Mouse (Mus musculus) gastrocnemius, postnatal 10 days (tissue): ENCODE data around the gene 9030025P20Rik. TPM values are rescaled to one million over a fixed set of nuclear protein-coding genes. Genes with fewer than 3 reads are reported as not detected.
"Not testable (repeated sequence)": the region's sequence is repeated elsewhere in the genome, so short reads cannot be mapped to it uniquely, and the experiment has no call there.

ENCODE experiments used
- DNase-seq: peaks from one replicate; pipeline ENCODE4 v3.0.0; 2021; ENCODE audit warnings: mixed read lengths
- total RNA-seq, 2 experiments: library from RNA; stranded (reverse); gene quantifications; 2 replicates each; pipeline ENCODE4 v1.2.3; 2021

9030025P20Rik gene
- total RNA-seq, 2 experiments from 2014 or later: 2.1 to 4.9 TPM

DNA sequence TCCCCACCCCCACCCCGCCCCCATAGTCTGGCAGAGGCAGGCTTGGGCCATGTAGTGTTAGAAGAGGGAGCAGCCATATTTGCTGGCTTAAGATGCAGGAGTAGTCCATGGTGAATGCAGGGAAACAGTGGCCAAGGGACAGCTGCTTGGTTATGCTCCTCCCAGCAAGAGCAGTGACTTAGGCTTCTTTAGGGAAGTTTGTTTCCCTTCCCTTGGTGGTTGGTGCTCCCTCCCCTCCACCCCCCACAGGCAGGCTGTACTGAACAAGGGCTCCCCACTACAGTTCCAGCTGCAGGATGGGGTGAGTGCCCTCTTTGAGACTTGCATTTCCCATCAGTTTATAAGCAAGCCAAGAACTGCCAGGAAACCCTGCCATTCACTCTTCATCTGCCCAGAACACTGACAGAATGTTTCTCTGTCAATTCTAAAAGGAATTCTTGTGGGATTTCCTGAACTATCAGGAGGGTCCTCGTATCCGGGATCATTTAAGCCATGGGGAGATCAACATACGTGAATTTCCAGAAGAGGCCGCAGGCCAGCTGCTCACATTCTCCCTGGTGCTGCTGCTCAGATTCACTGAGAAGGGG lies 11.9 kb downstream of the 9030025P20Rik start:
- not testable (repeated sequence) for DNase-seq

DNA sequence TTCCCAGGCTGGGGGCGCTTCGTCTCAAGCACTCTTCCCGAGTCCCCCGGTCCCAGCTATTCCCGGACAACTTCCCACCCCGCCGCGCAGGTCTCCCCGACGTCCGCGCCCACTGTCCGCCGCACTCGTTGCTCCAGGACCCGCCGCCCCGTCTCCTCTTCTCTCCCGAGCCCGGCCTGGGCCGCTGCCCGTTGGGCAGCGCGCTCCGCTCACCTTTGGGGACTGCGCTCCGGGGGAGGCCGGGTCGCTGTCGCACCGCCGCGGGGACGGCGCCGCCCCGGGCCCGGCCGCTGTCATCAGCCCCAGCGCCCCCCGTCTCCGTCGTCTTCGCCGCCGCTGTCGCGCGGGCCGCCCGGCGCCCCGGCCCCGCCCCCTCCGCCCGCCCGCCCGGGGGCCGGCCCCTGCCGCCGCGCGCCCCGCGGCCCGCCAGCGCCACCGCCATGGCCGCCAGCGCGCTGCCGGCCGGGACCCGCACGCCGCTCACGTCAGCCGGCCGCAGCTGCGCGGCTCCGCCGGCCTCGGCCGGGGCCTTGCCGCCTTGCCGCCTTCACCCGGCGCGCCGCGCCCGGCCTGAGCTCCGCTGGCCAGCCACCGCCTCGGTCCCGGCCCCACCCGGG lies 14.4 kb downstream of the 9030025P20Rik start:
- DNase-seq: not testable (repeated sequence)

DNA sequence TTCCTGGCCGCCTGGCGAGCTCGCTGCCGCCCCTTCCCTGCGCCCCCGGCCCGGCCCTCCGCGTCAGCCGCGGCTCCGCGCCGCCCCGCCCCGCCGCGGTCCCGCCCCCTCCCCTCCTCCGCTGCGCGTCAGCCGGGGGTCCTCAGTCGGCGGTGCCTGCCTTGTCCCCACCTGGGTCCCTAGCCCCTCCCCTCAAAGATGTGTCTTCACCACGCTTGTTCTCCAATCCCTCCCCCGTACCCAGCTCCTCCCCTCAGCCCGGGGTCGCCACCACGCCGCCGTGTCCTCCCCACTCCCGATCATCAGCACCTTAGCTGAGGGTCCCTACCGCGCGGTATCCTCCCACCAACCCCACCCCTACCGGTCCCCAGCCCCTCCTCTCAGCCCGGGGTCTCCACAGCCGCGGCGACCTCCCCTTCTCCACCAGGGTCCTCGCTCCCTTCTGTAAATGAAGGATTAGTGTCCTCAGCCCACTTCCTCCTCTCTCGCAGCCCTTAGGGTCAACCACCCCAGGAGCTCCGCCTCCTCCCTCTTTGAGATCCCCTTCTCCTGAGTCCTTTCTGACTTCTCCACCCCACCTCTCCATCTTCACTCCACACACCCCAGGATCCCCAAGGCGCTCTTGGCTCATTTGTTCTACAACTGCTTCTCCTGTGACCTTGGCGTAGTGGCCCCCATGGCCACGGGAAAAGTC lies 15.0 kb downstream of the 9030025P20Rik start:
- not testable (repeated sequence) for DNase-seq

DNA sequence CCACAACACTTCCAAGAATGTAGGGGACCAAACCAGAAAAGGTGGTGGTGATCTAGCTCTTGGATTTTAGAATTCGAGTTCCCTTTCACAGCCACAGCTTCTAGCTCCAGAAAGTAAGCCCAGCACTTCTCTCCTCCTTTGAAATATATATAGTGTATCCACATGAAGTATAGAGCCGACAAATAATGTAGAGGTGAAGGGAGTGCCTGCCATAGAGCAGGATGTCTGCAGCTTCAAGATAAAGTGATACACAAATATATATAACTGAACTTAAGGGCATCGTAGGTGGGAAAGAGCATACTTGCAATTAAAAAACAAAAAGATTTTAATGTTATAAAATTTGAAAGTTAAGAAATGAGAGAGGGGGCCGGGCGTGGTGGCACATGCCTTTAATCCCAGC lies 15.9 kb downstream of the 9030025P20Rik start:
- DNase-seq: not testable (repeated sequence)

DNA sequence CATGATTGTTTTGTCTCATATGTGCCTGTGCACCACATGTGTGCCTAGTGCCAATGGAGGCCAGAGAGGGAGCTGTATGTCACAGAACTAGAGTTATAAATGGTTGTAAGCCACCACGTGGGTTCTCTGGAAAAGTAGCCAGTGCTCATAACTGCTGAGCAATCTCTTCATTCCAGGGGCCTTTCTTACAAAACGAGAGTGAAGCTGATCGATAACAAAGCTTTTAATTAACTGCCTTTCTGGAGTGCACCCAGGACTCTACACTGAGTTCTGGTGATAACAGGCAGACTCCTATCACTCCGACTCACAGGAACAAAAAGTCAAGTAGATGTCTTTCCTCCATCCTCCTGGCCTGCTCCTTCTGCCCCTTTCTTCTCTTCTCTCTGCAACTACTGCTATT lies 21.8 kb downstream of the 9030025P20Rik start:
- DNase-seq: not testable (repeated sequence)

DNA sequence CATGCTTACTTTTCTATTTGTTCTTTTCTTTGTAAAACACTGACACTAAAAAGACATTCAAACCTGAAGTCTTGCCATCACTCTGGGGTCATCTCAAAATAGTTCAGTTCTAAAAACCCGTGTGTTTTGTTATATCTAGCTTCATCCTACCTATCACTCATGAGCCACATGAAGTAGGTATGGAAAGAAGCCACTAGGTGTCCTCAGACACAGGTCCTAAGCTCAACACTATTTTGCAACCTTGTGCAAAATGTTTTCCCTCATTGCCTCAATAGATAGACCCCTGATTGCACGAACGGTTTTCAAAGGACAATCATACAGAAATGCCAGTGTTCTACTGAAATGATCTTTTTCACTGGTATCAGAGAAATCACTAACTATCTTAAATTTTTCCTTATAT lies 30.8 kb downstream of the 9030025P20Rik start:
- not testable (repeated sequence) for DNase-seq

DNA sequence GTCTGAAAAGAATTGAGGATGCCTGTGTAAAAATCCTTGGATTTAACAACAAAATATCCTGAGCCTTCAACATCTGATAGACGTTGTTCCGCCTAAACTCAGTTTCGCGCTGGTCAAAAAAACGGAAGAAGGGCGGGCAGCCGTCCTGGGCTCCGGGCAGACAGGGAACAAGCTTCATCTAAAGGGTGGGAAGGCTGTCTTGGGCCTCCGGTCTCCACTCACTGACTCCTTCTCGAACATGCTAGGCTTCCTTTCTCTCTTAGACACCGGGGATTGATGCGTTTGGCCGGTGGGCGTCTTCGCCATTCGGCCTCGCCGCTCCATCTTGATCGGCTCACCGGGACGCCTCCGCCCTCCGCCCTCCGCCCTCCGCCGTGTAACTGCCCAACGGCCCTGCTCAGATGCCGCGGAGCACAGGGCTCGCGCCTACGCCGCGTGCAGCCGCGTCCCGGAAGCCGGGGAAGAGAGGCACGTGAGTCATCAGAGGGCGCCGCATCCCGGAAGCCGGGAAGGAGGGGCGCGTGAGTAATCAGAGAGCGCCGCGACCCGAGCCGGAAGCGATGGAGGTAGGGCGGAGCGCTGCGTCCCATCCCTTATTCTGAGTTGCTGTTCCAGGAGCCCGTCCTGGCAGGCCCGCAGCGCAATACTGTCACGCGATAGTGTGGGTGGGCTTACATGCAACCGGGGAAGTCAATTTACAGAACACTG lies 31.6 kb downstream of the 9030025P20Rik start, which contains the start of gene Gm3435:
Gene Gm3435 (plus strand): TSS at position 471 of the 708 bp plus-strand sequence.
- DNase-seq: not testable (repeated sequence)

DNA sequence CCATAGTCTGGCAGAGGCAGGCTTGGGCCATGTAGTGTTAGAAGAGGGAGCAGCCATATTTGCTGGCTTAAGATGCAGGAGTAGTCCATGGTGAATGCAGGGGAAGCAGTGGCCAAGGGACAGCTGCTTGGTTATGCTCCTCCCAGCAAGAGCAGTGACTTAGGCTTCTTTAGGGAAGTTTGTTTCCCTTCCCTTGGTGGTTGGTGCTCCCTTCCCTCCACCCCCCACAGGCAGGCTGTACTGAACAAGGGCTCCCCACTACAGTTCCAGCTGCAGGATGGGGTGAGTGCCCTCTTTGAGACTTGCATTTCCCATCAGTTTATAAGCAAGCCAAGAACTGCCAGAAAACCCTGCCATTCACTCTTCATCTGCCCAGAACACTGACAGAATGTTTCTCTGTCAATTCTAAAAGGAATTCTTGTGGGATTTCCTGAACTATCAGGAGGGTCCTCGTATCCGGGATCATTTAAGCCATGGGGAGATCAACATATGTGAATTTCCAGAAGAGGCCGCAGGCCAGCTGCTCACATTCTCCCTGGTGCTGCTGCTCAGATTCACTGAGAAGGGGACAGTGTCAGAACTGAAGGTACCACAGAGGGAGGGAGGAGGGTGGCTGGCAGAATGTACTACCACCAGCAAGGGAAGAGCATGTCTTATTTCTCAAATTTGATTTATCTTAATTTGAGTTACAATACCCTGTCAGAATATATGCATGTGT lies 43.4 kb downstream of the 9030025P20Rik start:
- not testable (repeated sequence) for DNase-seq

DNA sequence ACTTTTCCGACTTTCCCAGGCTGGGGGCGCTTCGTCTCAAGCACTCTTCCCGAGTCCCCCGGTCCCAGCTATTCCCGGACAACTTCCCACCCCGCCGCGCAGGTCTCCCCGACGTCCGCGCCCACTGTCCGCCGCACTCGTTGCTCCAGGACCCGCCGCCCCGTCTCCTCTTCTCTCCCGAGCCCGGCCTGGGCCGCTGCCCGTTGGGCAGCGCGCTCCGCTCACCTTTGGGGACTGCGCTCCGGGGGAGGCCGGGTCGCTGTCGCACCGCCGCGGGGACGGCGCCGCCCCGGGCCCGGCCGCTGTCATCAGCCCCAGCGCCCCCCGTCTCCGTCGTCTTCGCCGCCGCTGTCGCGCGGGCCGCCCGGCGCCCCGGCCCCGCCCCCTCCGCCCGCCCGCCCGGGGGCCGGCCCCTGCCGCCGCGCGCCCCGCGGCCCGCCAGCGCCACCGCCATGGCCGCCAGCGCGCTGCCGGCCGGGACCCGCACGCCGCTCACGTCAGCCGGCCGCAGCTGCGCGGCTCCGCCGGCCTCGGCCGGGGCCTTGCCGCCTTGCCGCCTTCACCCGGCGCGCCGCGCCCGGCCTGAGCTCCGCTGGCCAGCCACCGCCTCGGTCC lies 45.7 kb downstream of the 9030025P20Rik start:
- not testable (repeated sequence) for DNase-seq

DNA sequence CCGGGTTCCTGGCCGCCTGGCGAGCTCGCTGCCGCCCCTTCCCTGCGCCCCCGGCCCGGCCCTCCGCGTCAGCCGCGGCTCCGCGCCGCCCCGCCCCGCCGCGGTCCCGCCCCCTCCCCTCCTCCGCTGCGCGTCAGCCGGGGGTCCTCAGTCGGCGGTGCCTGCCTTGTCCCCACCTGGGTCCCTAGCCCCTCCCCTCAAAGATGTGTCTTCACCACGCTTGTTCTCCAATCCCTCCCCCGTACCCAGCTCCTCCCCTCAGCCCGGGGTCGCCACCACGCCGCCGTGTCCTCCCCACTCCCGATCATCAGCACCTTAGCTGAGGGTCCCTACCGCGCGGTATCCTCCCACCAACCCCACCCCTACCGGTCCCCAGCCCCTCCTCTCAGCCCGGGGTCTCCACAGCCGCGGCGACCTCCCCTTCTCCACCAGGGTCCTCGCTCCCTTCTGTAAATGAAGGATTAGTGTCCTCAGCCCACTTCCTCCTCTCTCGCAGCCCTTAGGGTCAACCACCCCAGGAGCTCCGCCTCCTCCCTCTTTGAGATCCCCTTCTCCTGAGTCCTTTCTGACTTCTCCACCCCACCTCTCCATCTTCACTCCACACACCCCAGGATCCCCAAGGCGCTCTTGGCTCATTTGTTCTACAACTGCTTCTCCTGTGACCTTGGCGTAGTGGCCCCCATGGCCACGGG lies 46.4 kb downstream of the 9030025P20Rik start:
- not testable (repeated sequence) for DNase-seq

DNA sequence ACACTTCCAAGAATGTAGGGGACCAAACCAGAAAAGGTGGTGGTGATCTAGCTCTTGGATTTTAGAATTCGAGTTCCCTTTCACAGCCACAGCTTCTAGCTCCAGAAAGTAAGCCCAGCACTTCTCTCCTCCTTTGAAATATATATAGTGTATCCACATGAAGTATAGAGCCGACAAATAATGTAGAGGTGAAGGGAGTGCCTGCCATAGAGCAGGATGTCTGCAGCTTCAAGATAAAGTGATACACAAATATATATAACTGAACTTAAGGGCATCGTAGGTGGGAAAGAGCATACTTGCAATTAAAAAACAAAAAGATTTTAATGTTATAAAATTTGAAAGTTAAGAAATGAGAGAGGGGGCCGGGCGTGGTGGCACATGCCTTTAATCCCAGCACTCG lies 47.2 kb downstream of the 9030025P20Rik start:
- DNase-seq: not testable (repeated sequence)

DNA sequence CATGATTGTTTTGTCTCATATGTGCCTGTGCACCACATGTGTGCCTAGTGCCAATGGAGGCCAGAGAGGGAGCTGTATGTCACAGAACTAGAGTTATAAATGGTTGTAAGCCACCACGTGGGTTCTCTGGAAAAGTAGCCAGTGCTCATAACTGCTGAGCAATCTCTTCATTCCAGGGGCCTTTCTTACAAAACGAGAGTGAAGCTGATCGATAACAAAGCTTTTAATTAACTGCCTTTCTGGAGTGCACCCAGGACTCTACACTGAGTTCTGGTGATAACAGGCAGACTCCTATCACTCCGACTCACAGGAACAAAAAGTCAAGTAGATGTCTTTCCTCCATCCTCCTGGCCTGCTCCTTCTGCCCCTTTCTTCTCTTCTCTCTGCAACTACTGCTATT lies 53.1 kb downstream of the 9030025P20Rik start:
- DNase-seq: not testable (repeated sequence)

DNA sequence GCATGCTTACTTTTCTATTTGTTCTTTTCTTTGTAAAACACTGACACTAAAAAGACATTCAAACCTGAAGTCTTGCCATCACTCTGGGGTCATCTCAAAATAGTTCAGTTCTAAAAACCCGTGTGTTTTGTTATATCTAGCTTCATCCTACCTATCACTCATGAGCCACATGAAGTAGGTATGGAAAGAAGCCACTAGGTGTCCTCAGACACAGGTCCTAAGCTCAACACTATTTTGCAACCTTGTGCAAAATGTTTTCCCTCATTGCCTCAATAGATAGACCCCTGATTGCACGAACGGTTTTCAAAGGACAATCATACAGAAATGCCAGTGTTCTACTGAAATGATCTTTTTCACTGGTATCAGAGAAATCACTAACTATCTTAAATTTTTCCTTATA lies 62.2 kb downstream of the 9030025P20Rik start:
- not testable (repeated sequence) for DNase-seq

Other genes starting within 250 kb of the 9030025P20Rik start
- gene Wdr27, start 35.3 kb upstream of the 9030025P20Rik start, total RNA-seq: 1 to 10 TPM in 1 of 2 experiments, under 1 TPM in 1; 0.85 to 1.7 TPM
- 10 to 100 TPM; 18.4 to 19.9 TPM for gene 1600012H06Rik, start 35.3 kb upstream of the 9030025P20Rik start, total RNA-seq
- 10 to 100 TPM; 62.7 to 71.4 TPM for gene Phf10, start 17.2 kb upstream of the 9030025P20Rik start, total RNA-seq
- 1 to 10 TPM in 1 of 2 experiments, not detected in 1; 1.0 TPM for gene Gm3417, start 322 bp downstream of the 9030025P20Rik start, total RNA-seq
- 1 to 10 TPM; 1.1 to 2.2 TPM for gene Gm3435, start 31.7 kb downstream of the 9030025P20Rik start, total RNA-seq
- 10 to 100 TPM; 24.7 to 41.4 TPM for gene Ermard, start 62.7 kb downstream of the 9030025P20Rik start, total RNA-seq
- gene Tcte3, start 63.0 kb downstream of the 9030025P20Rik start, total RNA-seq: 1 to 10 TPM in 1 of 2 experiments, not detected in 1; 1.5 TPM
- 1 to 10 TPM; 1.0 to 1.5 TPM for gene Gm3448, start 63.1 kb downstream of the 9030025P20Rik start, total RNA-seq